Comparison of ENCODE assay signal across 19 mouse cellular contexts in the genomic region with DNA sequence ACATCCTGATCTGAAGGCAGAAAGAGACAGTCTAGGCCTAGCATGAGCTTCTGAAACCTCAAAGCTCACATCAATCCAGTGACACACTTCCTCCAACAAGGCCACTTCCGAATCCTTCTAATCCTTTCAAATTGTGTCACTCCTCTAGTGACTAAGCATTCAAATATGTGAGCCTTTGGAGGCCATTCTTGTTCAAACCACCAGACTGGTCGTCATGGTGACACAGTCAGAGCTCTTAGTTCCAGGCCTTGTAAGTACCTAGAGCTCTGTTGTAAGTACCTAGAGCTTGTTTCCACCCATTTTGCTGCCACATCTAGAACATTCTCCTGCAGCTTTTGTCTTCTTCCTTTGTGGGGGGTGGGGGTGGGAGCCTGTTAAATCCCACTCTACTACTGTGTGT.
"Had no signal": no experiment of that assay in that cellular context is flagged by ENCODE, and none has a peak within 500 bp of the region (broad histone marks: within the 10 kb centered on the region; RNA-seq: fewer than 3 reads in every experiment).

No protein-coding gene starts in this region.

- H3K4me2 ChIP-seq: kidney, embryonic 15.5 days; limb, embryonic 12.5 days; limb, embryonic 15.5 days; liver, embryonic 11.5 days; lung, embryonic 15.5 days; midbrain, embryonic 13.5 days; neural tube, embryonic 12.5 days; neural tube, embryonic 15.5 days had no signal

- H3K27ac ChIP-seq: kidney, embryonic 15.5 days; limb, embryonic 12.5 days; limb, embryonic 15.5 days; liver, embryonic 14.5 days; lung, embryonic 15.5 days; midbrain, embryonic 10.5 days; midbrain, embryonic 13.5 days; neural tube, embryonic 12.5 days; neural tube, embryonic 15.5 days had no signal

- H3K9me3 ChIP-seq: kidney, embryonic 15.5 days; limb, embryonic 15.5 days; lung, embryonic 15.5 days; midbrain, embryonic 13.5 days; neural tube, embryonic 15.5 days had no signal

- H3K4me3 ChIP-seq: kidney, embryonic 15.5 days; limb, embryonic 12.5 days; limb, embryonic 15.5 days; lung, embryonic 15.5 days; megakaryocyte, embryonic 14.5 days; midbrain, embryonic 10.5 days; midbrain, embryonic 13.5 days; neural tube, embryonic 12.5 days; neural tube, embryonic 15.5 days had no signal

- ATAC-seq: liver, postnatal 0 days; midbrain, embryonic 13.5 days had no signal

- H3K36me3 ChIP-seq: kidney, embryonic 15.5 days; limb, embryonic 15.5 days; neural tube, embryonic 15.5 days had no signal

- H3K4me1 ChIP-seq: lung, embryonic 15.5 days had no signal

- DNase-seq: kidney, postnatal 10 days; kidney, postnatal 36 days; left cerebral cortex, postnatal 4 days; liver, postnatal 0 days; lung, postnatal 10 days; lung, postnatal 36 days; thymus, adult 18-20 months; thymus, postnatal 36 days had no signal

- H3K27me3 ChIP-seq: kidney, embryonic 15.5 days; limb, embryonic 12.5 days; limb, embryonic 15.5 days; lung, embryonic 15.5 days; midbrain, embryonic 13.5 days; neural tube, embryonic 12.5 days; neural tube, embryonic 15.5 days had no signal

- H3K9ac ChIP-seq: kidney, embryonic 15.5 days; limb, embryonic 12.5 days; limb, embryonic 15.5 days; liver, embryonic 14.5 days; liver, postnatal 0 days; lung, embryonic 15.5 days; midbrain, embryonic 13.5 days; neural tube, embryonic 12.5 days; neural tube, embryonic 15.5 days had no signal
